Mouse (Mus musculus): ENCODE data around the gene Ndufb3. TPM values are rescaled to one million over a fixed set of nuclear protein-coding genes. Genes with fewer than 3 reads are reported as not detected.
"Not testable (repeated sequence)": the region's sequence is repeated elsewhere in the genome, so short reads cannot be mapped to it uniquely, and the experiment has no call there.

Ndufb3 gene
- polyA plus RNA-seq, 1 experiment, result 63.8 TPM

DNA sequence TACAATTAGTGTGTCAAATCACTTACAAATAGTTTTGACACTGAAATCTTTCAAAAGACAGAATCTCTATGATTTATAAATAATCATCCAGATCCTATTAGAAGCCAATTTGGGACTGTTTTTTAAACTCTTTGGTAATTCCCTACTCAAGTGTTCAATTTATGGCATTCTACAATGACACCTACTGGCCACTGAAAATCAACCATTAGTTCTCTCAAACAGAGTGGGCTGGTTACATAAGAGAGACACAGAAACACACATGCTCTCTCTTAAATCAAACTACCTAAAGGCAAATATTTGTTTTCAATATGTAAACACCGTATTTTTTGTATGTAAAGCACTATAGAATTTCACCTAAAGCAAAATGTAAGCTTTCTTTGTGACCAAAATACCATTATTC, 1.9 kb upstream of the Ndufb3 start:
- Histone ChIP-seq H3K27ac (ENCODE audit: insufficient read depth, low read length) (no peak overlapping the region), H3K4me3 (ENCODE audit: insufficient read depth, low read length) (no peak overlapping the region), H3K4me1 (ENCODE audit: control insufficient read depth, insufficient read depth, low read length) (peaks cover 3% of the 10 kb centered on the region; the same call in 1 of the 2 replicates)
- no peak for TF ChIP-seq POLR2A (IDR thresholded peaks at IDR 0.05; ENCODE audit: low read depth, low read length)
- TF ChIP-seq CTCF (IDR thresholded peaks at IDR 0.05; ENCODE audit: borderline replicate concordance, insufficient read depth, low read length), result no peak

DNA sequence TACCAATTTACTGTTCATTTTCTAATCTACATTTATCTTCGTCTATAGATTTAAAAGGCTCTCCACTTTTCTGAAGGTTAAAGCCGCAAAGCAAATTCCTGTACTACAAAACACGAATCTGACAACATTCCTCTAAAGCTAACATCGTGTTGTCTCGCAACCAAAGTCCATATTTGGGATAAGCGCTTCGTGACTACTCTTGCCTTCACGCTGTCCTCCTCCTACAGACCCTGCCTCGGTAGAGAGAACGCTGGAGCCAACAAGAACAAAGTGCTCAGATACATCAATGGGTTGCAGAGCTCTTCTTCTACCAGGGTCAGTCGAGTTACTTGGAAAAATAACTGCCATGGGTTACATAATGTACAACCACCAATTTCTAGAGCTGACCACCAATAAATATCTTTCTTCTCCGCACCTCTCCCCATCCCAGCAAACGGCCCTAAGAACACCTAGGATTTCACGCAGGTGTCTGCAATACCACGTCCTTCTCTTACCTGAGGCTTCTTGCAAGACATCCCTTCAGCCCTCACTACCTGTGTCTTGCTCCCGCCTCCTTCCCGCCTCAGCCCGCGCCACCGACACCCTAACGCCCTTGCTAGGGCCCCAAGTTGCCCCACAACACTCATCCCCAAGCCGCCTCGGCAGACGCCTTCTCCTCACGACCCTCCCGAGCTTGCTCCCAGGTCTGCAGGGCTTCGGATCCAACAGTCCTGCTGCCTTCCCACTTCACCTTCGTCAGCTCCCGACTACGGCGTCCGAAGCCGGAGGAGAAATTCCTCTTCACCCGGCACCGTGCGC, 612 bp upstream of the Ndufb3 start:
- Histone ChIP-seq H3K27ac (ENCODE audit: insufficient read depth, low read length) (peak overlapping the region; percentile 41), H3K4me3 (ENCODE audit: insufficient read depth, low read length) (peak overlapping the region; percentile 97), H3K4me1 (ENCODE audit: control insufficient read depth, insufficient read depth, low read length) (peaks cover 3% of the 10 kb centered on the region; the same call in 1 of the 2 replicates)
- TF ChIP-seq POLR2A (IDR thresholded peaks at IDR 0.05; ENCODE audit: low read depth, low read length), result peak; percentile 43
- TF ChIP-seq CTCF (IDR thresholded peaks at IDR 0.05; ENCODE audit: borderline replicate concordance, insufficient read depth, low read length), result no peak

DNA sequence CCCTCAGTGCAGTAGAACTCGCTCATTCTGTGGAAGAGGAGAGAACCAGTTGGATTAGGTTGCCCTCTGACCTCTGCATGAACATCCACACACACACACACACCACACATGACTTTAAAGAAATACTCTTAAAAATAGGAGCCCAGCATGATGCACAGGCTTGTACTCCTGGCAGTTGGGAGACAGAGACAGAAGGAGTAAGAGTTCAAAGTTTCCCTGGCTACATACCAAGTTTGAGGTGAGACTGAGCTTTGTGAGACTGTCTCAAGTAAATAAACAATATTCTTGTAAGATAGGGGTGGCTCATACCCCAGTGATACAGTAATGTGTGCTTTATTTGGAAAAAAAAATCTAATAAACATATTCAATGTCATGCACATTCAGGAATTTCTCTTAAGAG, 1.3 kb downstream of the Ndufb3 start:
- Histone ChIP-seq H3K27ac (ENCODE audit: insufficient read depth, low read length) (no peak overlapping the region), H3K4me3 (ENCODE audit: insufficient read depth, low read length) (peak overlapping the region; percentile 26), H3K4me1 (ENCODE audit: control insufficient read depth, insufficient read depth, low read length) (peaks cover 3% of the 10 kb centered on the region; the same call in 1 of the 2 replicates)
- TF ChIP-seq POLR2A (IDR thresholded peaks at IDR 0.05; ENCODE audit: low read depth, low read length) (no peak), CTCF (IDR thresholded peaks at IDR 0.05; ENCODE audit: borderline replicate concordance, insufficient read depth, low read length) (no peak)

DNA sequence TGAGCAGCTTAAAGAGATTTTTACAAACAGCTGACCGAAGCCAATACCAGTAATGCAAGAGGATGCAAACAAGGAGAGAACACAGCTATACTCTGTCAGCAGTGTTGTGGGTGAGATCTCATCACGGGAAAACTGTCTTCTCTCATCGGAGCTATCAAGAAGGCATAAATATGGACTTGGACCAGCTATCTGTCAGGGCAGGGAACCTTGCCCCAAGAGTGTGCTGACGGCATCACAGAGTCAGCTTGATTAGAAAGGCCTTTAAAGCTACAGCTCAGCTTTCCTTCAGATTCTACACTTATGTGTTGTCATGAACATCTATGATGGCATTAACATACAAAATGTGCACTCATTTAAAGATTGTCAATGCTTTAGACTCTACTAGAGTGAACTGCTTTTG, 16.5 kb downstream of the Ndufb3 start:
- no peaks in the 10 kb centered on the region for H3K4me1 ChIP-seq (ENCODE audit: control insufficient read depth, insufficient read depth, low read length)
- no peak overlapping the region for H3K4me3 ChIP-seq (ENCODE audit: insufficient read depth, low read length)
- TF ChIP-seq POLR2A (IDR thresholded peaks at IDR 0.05; ENCODE audit: low read depth, low read length), result no peak
- H3K27ac ChIP-seq (ENCODE audit: insufficient read depth, low read length), result no peak overlapping the region

DNA sequence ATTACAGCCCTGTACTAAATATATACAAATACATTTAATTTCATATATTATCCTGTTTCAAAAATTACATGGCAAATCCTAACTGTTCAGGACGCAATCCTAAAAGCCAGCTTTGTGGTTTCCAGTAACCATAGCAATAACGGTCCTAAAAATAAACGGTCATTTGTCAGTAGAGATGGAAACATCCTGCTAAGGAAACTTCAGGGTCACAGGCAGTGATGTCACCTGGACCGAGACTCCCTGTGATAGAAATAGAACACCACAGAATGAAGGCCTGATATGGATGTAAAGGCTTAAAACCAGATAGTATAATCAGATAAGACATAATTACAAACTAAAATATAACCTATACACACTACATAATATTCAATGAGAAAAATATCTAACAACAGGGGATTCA, 17.6 kb downstream of the Ndufb3 start:
- Histone ChIP-seq H3K4me1 (ENCODE audit: control insufficient read depth, insufficient read depth, low read length) (no peaks in the 10 kb centered on the region), H3K4me3 (ENCODE audit: insufficient read depth, low read length) (no peak overlapping the region), H3K27ac (ENCODE audit: insufficient read depth, low read length) (no peak overlapping the region)
- TF ChIP-seq CTCF (IDR thresholded peaks at IDR 0.05; ENCODE audit: borderline replicate concordance, insufficient read depth, low read length) (no peak), POLR2A (IDR thresholded peaks at IDR 0.05; ENCODE audit: low read depth, low read length) (no peak)

DNA sequence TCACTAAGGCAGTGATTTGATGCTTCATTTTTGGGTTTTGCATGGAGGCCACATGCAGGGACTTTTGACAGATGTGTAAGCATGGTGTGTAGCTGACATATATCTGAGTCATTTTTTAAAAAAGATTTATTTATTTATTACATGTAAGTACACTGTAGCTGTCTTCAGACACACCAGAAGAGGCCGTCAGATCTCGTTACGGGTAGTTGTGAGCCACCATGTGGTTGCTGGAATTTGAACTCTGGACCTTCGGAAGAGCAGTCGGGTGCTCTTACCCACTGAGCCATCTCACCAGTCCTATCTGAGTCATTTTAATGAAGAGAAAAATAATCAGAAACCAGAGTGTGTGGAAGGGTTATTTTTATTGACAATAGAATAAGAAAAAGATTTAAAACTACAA, 23.4 kb downstream of the Ndufb3 start:
- not testable (repeated sequence) for H3K4me3 ChIP-seq (ENCODE audit: insufficient read depth, low read length); H3K27ac ChIP-seq (ENCODE audit: insufficient read depth, low read length); H3K4me1 ChIP-seq (ENCODE audit: control insufficient read depth, insufficient read depth, low read length)

DNA sequence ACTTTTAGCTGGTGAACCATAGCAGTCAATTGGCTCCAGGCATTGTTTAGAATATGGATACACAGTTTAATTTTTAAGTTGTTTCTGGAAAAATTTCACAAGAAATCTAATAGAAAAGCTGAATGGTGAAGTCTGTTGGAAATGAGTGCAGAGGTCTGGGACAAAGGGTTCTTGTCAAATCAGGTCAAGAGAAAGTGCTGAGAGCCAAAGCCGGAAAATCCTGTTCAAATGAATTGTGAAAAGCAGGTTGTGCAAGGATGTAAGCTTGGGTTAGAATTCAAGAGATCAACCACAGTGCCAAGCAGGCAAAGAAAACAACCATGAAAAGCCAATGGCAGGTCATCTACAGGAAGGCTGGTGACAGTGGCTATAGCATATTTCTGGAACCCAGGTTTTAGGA, 24.0 kb downstream of the Ndufb3 start:
- no peak overlapping the region for H3K27ac ChIP-seq (ENCODE audit: insufficient read depth, low read length)
- H3K4me3 ChIP-seq (ENCODE audit: insufficient read depth, low read length), result no peak overlapping the region
- TF ChIP-seq CTCF (IDR thresholded peaks at IDR 0.05; ENCODE audit: borderline replicate concordance, insufficient read depth, low read length) (no peak), POLR2A (IDR thresholded peaks at IDR 0.05; ENCODE audit: low read depth, low read length) (no peak)
- H3K4me1 ChIP-seq (ENCODE audit: control insufficient read depth, insufficient read depth, low read length), result no peaks in the 10 kb centered on the region

DNA sequence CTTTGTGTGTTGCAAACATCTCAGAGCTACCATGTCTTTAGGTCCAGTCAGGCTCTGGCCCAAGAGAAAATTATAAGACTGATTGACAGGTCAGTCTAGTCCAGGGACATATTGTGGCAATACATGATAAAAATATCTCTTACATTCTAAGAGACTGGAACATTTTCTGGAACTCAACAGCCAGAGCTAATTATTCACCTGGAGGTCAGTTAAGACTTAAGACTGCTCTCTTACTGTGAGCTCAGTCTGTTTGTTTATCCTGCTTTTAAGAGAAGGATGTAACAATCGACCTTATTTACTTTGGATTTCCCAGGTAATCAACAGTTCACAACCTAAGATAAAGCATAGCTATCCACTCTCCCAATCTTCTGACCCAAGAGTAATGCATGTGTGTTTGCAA, 24.4 kb downstream of the Ndufb3 start:
- TF ChIP-seq POLR2A (IDR thresholded peaks at IDR 0.05; ENCODE audit: low read depth, low read length) (no peak), CTCF (IDR thresholded peaks at IDR 0.05; ENCODE audit: borderline replicate concordance, insufficient read depth, low read length) (no peak)
- Histone ChIP-seq H3K4me3 (ENCODE audit: insufficient read depth, low read length) (no peak overlapping the region), H3K27ac (ENCODE audit: insufficient read depth, low read length) (no peak overlapping the region), H3K4me1 (ENCODE audit: control insufficient read depth, insufficient read depth, low read length) (no peaks in the 10 kb centered on the region)

DNA sequence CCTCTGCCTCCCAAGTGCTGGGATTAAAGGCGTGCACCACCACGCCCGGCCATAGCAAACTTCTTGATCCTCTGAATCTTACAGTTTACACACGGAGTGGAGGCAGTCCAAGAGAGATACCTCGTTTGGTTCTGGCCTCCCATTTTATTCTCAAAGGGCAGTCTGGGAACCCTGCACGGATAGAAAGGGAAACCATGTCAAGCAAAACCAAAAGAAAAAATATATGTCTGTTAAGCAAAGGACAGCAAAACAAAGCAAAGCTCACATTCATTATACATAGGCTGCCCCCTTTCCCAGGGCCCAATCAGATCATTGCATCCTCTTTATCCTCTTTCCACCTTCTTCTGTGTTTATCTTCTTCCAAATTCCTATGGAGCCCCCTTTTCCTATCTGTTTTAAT, 27.6 kb downstream of the Ndufb3 start:
- Histone ChIP-seq H3K4me1 (ENCODE audit: control insufficient read depth, insufficient read depth, low read length) (no peaks in the 10 kb centered on the region), H3K27ac (ENCODE audit: insufficient read depth, low read length) (no peak overlapping the region), H3K4me3 (ENCODE audit: insufficient read depth, low read length) (no peak overlapping the region)
- TF ChIP-seq POLR2A (IDR thresholded peaks at IDR 0.05; ENCODE audit: low read depth, low read length), result no peak

DNA sequence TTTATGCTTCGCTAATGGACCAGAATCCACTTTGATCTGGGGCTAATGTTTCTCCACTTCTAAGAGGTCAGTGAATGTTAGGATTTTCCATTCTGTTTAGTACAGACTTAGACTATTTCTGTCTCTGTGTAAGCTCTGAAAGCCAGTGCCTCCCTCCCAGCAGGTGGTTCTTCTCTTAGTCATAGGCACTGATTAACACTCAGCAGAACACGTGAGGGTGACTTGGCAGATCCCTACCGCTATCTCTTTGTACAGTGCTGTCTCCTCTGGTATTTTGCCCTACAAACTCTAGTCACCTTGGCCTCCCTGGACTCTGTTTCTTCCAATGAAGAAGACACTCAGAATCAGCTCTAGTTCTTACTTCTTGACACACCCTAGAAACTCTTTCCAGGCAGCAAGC, 28.2 kb downstream of the Ndufb3 start:
- TF ChIP-seq POLR2A (IDR thresholded peaks at IDR 0.05; ENCODE audit: low read depth, low read length) (no peak), CTCF (IDR thresholded peaks at IDR 0.05; ENCODE audit: borderline replicate concordance, insufficient read depth, low read length) (no peak)
- no peak overlapping the region for H3K4me3 ChIP-seq (ENCODE audit: insufficient read depth, low read length)
- H3K27ac ChIP-seq (ENCODE audit: insufficient read depth, low read length), result no peak overlapping the region
- no peaks in the 10 kb centered on the region for H3K4me1 ChIP-seq (ENCODE audit: control insufficient read depth, insufficient read depth, low read length)

DNA sequence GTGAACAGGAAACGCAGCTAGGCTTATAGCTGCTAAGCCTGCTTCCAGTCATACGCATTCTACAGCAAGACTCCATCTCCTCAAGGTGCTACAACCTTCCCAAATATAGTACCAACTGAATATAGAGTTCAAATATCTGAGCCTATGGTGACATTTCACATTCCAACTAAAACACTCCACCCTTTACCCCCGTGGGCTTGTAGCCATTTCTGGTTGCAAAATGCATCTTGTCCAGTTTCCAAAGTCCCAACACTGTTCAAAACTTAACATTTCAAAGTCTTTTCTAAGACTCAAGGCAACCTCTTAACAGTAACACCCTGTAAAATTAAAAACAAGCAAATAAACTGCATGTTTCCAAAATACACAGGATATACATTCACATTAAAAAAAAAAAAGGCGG, 29.0 kb downstream of the Ndufb3 start:
- no peak overlapping the region for H3K4me3 ChIP-seq (ENCODE audit: insufficient read depth, low read length)
- TF ChIP-seq CTCF (IDR thresholded peaks at IDR 0.05; ENCODE audit: borderline replicate concordance, insufficient read depth, low read length) (no peak), POLR2A (IDR thresholded peaks at IDR 0.05; ENCODE audit: low read depth, low read length) (no peak)
- H3K4me1 ChIP-seq (ENCODE audit: control insufficient read depth, insufficient read depth, low read length), result no peaks in the 10 kb centered on the region
- H3K27ac ChIP-seq (ENCODE audit: insufficient read depth, low read length), result no peak overlapping the region
